Mouse (Mus musculus) yolk sac, embryonic 10.5 days (tissue): ENCODE results near the gene Cldn7.
"Not testable (repeated sequence)": the region's sequence is repeated elsewhere in the genome, so short reads cannot be mapped to it uniquely, and the experiment has no call there.

Experiments
- DNase-seq: peaks from one replicate; pipeline ENCODE4 v3.0.0-alpha.2; 2017; ENCODE audit warnings: low spot score

Cldn7 gene

GRCm38 (mm10) chr11:69964650-69965270 is at the start of gene Cldn7:
Gene Cldn7, plus strand, starts transcription at chr11:69964779.
- no peak for DNase-seq

DNA sequence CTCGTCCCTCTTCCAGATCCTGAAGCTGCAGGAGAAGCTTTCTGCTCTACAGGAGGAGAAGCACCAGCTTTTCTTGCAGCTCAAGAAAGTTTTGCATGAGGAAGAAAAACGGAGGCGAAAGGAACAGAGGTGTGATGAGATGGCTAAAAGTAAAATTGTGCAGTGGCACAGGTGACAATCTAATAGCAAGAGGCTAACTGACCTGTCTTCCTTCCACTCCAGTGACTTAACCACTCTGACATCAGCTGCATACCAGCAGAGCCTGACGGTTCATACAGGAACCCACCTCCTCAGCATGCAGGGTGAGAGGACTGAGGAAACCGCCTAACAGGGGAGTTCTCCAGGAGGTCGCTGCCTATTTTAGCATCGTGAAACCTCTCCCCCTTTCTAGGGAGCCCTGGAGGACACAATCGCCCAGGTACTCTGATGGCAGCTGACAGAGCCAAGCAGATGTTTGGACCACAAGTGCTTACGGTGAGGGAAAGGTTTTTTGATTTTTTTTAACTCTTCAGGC is 49.6 kb upstream of the Cldn7 start:
- DNase-seq: no peak

GRCm38 (mm10) chr11:69915667-69916627 is 48.6 kb upstream of the Cldn7 start:
- no peak for DNase-seq

DNA sequence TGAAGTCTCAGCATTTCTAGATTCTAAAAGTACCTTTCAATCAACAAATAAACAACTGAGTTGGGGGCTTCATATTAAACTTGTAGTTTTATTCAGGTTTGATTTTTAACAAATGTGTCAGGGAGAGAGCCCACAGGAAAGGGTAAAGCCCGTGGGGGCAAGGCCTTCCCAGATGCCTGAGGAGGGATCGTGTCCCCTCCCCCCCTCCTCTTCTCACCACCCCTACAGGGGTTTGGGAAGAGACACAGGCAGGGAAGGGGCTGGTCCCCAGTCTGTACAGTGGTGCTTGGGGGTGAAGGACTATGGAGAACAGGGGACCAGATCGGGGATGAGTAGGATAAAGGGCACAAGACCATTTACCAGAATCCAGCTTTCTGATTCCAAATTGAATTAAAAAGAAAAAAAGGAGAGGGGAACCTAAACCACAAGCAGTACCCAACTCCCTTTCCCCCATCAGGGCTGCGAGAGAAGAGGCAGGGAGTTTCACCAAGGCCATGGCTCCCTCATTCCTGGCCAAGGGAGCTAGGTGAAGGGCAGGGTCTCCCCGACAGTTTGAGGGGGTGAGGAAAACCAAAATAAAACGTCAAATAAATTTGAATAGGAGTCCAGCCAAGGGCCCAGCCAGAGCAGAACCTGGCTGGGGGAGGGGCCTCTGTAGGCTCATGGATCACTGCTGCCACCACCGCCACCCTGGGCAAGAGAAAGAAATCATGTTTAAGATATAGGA is 47.8 kb upstream of the Cldn7 start:
- DNase-seq: not testable (repeated sequence)

DNA sequence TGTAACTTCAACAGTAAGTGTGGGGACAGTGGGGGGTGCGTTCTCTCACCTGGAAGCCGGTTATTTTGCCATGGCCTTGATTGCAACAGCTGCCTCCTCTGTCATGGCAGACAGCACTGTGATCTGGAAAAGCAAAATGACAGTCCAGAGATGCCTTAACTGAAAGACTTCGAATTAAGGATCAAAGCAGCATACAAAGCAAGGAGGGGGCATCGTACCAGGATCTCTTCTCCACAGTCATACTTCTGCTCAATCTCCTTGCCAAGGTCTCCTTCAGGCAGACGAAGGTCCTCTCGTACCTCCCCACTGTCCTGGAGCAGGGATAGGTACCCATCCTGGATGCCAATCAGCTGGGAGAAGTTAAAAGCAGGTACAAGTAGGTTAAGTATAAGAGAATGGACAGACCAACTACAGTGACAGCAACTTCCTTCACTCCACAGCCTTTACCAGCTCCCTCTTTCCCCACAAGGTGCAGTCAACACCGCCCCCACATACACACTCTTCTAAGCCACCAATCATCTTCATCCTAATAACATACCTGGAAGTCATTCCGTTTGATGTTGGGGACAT is 47.1 kb upstream of the Cldn7 start:
- DNase-seq: no peak

- no peak for DNase-seq
Observed at GRCm38 (mm10) chr11:69918118-69918517, 46.5 kb upstream of the Cldn7 start.

DNA sequence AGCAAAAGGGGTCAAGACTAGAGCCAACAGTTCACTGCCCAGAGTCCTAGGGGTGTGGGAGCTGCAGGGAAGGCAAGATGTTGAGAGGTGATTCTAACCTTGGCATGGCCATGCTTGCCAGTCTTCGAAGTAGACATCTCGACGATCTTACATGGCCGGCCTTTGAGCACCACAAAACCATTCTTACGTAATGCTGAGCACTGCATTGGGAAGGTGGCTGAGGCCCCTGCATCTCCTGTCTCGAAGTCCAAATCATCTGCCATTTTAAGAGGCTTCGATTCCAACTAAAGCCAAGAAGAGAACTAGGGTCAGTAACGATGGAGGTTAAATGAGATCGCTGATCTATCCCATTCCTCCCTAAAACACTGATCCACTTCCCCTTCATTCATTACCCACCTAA is 45.5 kb upstream of the Cldn7 start:
- no peak for DNase-seq

- DNase-seq: peak; percentile 84
Observed at GRCm38 (mm10) chr11:69919661-69920265, 44.8 kb upstream of the Cldn7 start.

- peak; percentile 79 for DNase-seq
Observed at GRCm38 (mm10) chr11:69920266-69921031, 44.1 kb upstream of the Cldn7 start.

GRCm38 (mm10) chr11:69921114-69922011 is 43.2 kb upstream of the Cldn7 start, which contains the start of gene Eif5a:
Gene Eif5a, minus strand, starts transcription at chr11:69921958.
- peak; percentile 100 for DNase-seq

DNA sequence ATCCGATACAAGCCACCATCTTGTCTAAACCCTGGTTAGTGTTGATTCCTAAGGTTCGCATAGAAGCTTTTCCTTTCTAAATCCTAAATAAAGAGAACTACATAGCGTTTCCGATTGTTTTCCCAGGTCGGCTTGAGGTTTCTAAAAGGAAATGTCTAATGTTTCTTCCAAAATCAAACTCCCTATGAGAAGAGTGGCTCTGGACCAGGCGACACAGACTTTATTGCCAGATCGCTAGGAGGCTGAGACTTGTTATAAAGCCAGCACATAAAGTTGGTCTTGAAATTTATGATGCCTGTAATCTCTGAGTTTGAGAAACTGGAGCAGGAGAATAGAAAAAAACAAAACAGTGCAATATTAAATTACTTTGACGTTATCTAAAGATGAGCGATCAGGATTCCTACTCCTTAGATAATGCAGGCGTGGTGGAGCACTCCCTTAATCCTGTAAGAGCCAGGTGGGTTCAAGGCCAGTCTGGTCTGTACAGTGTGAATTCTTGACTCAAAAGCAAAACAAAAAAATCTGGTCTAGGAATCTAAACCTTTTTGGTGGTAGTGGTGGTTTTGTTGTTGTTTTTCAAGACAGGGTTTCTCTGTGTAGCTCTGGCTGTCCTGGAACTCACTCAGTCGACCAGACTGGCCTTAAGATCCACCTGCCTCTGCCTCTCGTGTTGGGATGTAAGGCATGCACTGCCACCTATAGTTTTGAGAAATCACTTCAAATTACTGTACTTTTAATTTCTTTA is 42.4 kb upstream of the Cldn7 start:
- no peak for DNase-seq

DNA sequence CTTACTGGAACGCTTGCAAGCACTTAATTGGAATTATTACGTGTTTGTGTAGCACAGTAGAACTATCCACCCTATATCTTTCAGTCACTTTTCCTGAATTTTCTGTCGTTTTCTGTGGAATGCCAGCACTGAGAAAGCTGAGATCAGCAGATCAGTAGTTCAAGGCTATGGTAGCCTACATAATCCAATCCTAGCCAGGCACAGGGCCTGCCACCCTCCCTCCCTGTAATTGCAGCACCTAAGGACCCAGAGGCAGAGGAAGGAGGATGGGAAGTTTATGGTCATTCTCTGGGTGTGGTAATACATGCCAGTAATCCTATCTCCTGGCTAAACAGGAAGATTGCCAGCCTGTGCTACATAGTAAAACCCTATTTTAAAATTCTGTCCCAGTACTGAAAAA is 41.8 kb upstream of the Cldn7 start:
- no peak for DNase-seq

DNA sequence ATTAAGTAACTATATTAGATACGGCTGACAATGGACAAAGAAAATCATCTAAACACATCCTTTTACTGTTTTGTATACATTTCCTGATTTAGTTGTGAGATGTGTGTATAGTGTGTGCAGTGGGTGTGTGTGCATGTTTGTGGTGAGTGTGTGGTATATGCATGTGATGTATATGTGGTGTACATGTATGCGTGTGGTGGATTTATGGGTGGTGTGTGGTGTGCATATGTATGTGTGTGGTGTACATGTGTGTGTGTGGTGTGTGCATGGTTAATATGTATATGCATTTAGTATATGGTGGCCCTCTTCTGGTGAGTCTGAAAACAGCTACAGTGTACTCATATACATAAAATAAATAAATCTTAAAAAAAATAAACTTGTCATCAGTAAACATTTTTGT is 37.1 kb upstream of the Cldn7 start:
- DNase-seq: no peak

GRCm38 (mm10) chr11:69929712-69930111 is 34.9 kb upstream of the Cldn7 start:
- no peak for DNase-seq

DNA sequence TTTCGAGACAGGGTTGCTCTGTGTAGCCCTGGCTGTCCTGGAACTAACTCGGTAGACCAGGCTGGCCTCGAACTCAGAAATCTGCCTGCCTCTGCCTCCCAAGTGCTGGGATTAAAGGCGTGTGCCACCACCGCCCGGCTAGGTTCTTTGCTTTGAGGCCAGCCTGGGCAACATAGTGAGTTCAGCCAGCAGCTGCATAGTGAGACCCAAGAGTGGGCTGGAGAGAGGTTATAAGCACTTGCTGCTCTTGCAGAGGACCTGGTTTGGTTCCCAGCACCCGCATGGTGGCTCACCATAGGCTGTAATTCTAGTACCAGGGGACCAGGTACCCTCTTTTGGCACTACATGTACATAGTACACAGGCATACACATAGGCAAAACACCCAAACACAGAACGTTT is 34.4 kb upstream of the Cldn7 start:
- not testable (repeated sequence) for DNase-seq

- no peak for DNase-seq
Observed at GRCm38 (mm10) chr11:69930967-69931537, 33.5 kb upstream of the Cldn7 start.

GRCm38 (mm10) chr11:69931769-69932168 is 32.8 kb upstream of the Cldn7 start:
- DNase-seq: no peak

DNA sequence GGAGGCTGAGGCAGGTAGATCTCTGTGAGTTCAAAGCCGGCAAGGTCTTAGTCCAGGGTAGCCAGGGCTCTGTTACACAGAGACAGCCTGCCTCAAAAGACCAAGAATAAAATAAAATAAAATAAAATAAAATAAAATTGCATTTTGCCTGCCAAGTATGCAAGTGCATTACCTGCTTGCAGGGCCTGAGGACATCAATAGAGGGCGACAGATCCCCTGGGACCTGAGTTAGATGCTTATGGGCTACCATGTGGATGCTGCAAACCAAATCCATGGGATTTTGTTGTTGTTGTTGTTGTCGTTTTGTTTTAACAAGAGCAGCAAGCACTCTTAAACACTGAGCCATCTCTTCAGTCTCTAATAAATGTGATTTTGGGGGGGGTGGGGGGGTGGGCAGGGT is 32.3 kb upstream of the Cldn7 start:
- DNase-seq: no peak

- no peak for DNase-seq
Observed at GRCm38 (mm10) chr11:69933066-69933465, 31.5 kb upstream of the Cldn7 start.
